Mouse (Mus musculus) kidney, embryonic 15.5 days (tissue): ENCODE data around the gene Nckap5. TPM values are rescaled to one million over a fixed set of nuclear protein-coding genes. Genes with fewer than 3 reads are reported as not detected.

Experiments used
- ATAC-seq: fragments of 200-750 bp; cut with Nextera tagmentation; replicated peaks from 2 replicates; pipeline ENCODE4 v1.8.0; 2017; ENCODE audit warnings: moderate TSS enrichment; ENCODE audit not compliant: low FRiP score
- H3K27ac ChIP-seq: fragments of 300-500 bp; sonication (generic); 2 replicates; pipeline ENCODE4 v1.5.1; 2015; ENCODE audit warnings: mild to moderate bottlenecking, inconsistent platforms
- H3K27me3 ChIP-seq: fragments of 300-500 bp; sonication (generic); 2 replicates; pipeline ENCODE4 v1.6.1; 2015; ENCODE audit warnings: inconsistent platforms
- H3K36me3 ChIP-seq: fragments of 300-500 bp; sonication (generic); 2 replicates; pipeline ENCODE4 v1.6.1; 2015; ENCODE audit warnings: inconsistent platforms
- H3K4me1 ChIP-seq: fragments of 300-500 bp; sonication (generic); 2 replicates; pipeline ENCODE4 v1.6.1; 2015; ENCODE audit warnings: inconsistent platforms
- H3K4me2 ChIP-seq: fragments of 300-500 bp; sonication (generic); 2 replicates; pipeline ENCODE4 v1.6.1; 2015; ENCODE audit warnings: moderate library complexity, mild to moderate bottlenecking, inconsistent platforms
- H3K4me3 ChIP-seq: fragments of 300-500 bp; sonication (generic); replicated peaks from 2 replicates; pipeline ENCODE4 v1.5.1; 2015; ENCODE audit warnings: mild to moderate bottlenecking, inconsistent platforms
- H3K9ac ChIP-seq: fragments of 300-500 bp; sonication (generic); 2 replicates; pipeline ENCODE4 v1.6.1; 2015; ENCODE audit warnings: mild to moderate bottlenecking, inconsistent platforms
- H3K9me3 ChIP-seq: fragments of 300-500 bp; sonication (generic); replicated peaks from 2 replicates; pipeline ENCODE4 v1.6.1; 2016; ENCODE audit warnings: inconsistent platforms
- WGBS: fragments of 180-500 bp; shearing (Covaris S2); methylation state at CpG from one replicate; pipeline ENCODE4 v1.1.7; 2015; ENCODE audit warnings: mixed read lengths; 5-methylcytosine and 5-hydroxymethylcytosine counted together
- polyA plus RNA-seq: library from polyadenylated mRNA; unstranded; fragments of >200 nt; fragmentation: Nextera tagmentation; extraction: Ambion mirVana; gene quantifications from 2 replicates; pipeline ENCODE4 v1.2.1, GENCODE M21; 2015

The Nckap5 gene
- polyA plus RNA-seq, 1 experiment from 2014 or later: 4.4 TPM

- 5% methylated on average over 30 of the region's 30 CpGs for WGBS
- peaks cover 31% of the 10 kb centered on the region for H3K4me1 ChIP-seq
Observed at GRCm38 (mm10) chr1:125912601-125913600, 917.7 kb downstream of the Nckap5 start, which contains the start of gene Lypd1. Lypd1 (minus strand) TSS chr1:125913101.

DNA sequence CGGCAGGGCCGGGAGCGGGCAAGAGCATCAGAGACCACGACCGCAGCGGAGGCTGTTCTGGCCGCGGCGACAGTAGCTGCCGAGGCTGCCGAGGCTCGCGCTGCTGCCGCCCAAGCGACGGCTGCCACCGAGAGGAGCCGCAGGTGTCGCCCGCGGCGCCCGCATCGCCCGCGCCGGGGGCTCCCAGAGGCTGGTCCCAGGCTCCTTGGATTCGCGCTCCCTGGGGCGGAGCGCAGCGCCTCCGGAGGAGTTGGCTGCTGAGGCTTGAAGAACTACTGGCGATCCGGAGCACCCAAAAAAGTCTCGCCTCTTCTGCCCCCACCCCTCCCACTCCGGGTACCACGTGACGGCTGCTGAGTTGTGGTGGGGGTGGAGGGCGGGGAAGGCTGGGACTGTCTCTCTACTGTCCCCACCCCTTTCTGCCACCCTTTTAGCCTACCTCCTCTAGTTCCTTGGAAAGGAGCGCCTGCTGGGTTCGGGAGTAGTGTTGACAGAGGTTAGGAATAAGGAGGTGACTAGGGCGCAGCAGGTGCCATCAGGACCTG, 918.6 kb downstream of the Nckap5 start:
- Histone ChIP-seq H3K4me2 (peak overlapping the region; percentile 83), H3K36me3 (no peaks in the 10 kb centered on the region), H3K9ac (no peak overlapping the region), H3K27ac (no peak overlapping the region), H3K4me3 (peak overlapping the region; percentile 45), H3K27me3 (peaks cover 55% of the 10 kb centered on the region), H3K9me3 (no peaks in the 10 kb centered on the region), H3K4me1 (peaks cover 31% of the 10 kb centered on the region)
- ATAC-seq: peak; percentile 68
- WGBS: under 1% methylated on average over 32 of the region's 43 CpGs

More at GRCm38 (mm10) chr1:125912601-125913600, 917.7 kb downstream of the Nckap5 start, which contains the start of gene Lypd1:
- no peak within 1 kb of the TSS for H3K27ac ChIP-seq
- ATAC-seq: no peak
- H3K9me3 ChIP-seq: no peaks in the 10 kb centered on the region
- H3K36me3 ChIP-seq: no peaks in the 10 kb centered on the region
- H3K9ac ChIP-seq: no peak within 1 kb of the TSS
- H3K4me3 ChIP-seq: peak within 1 kb of the TSS; percentile 45
- peaks cover 55% of the 10 kb centered on the region for H3K27me3 ChIP-seq
- peak within 1 kb of the TSS; percentile 83 for H3K4me2 ChIP-seq

- Histone ChIP-seq H3K9ac (no peak overlapping the region), H3K36me3 (no peaks in the 10 kb centered on the region), H3K27ac (no peak overlapping the region), H3K4me1 (peaks cover 31% of the 10 kb centered on the region), H3K9me3 (no peaks in the 10 kb centered on the region), H3K4me3 (peak overlapping the region; percentile 45), H3K4me2 (peak overlapping the region; percentile 83), H3K27me3 (peaks cover 55% of the 10 kb centered on the region)
- under 1% methylated on average over 35 of the region's 35 CpGs for WGBS
- peak; percentile 75 for ATAC-seq
Observed at GRCm38 (mm10) chr1:125911337-125911900, 919.2 kb downstream of the Nckap5 start.

DNA sequence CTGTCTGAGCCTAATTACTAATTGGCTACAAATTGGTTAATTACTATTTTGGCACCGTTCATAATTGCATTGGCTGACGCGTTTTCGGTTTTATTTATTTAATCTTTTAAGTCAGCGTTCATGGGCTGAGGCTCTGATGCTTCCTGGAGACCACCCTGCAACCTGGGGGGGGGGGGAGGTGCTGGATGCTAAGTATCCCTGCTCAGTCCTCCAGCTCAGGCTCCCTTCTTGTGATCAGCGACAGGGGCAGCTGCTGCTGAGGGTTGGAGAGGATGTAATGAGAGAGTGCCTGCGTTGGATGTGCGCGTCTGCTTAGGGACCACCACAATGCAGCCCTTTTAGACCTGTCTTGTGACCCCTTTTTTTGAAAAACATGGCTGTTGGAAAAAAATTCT, 919.7 kb downstream of the Nckap5 start:
- H3K9ac ChIP-seq: no peak overlapping the region
- peaks cover 31% of the 10 kb centered on the region for H3K4me1 ChIP-seq
- H3K9me3 ChIP-seq: no peaks in the 10 kb centered on the region
- peak overlapping the region; percentile 45 for H3K4me3 ChIP-seq
- H3K27me3 ChIP-seq: peaks cover 55% of the 10 kb centered on the region
- peak; percentile 38; the same call in 1 of the 2 replicates for ATAC-seq
- H3K4me2 ChIP-seq: peak overlapping the region; percentile 83
- 2% methylated on average over 9 of the region's 9 CpGs for WGBS
- H3K36me3 ChIP-seq: no peaks in the 10 kb centered on the region
- no peak overlapping the region for H3K27ac ChIP-seq

- Histone ChIP-seq H3K4me2 (peak overlapping the region; percentile 83), H3K4me1 (peaks cover 31% of the 10 kb centered on the region), H3K27ac (no peak overlapping the region), H3K4me3 (peak overlapping the region; percentile 45), H3K36me3 (no peaks in the 10 kb centered on the region), H3K9me3 (no peaks in the 10 kb centered on the region), H3K9ac (no peak overlapping the region), H3K27me3 (peaks cover 51% of the 10 kb centered on the region)
- 3% methylated on average over 14 of the region's 14 CpGs for WGBS
- peak; percentile 54 for ATAC-seq
Observed at GRCm38 (mm10) chr1:125910211-125910870, 920.3 kb downstream of the Nckap5 start.

DNA sequence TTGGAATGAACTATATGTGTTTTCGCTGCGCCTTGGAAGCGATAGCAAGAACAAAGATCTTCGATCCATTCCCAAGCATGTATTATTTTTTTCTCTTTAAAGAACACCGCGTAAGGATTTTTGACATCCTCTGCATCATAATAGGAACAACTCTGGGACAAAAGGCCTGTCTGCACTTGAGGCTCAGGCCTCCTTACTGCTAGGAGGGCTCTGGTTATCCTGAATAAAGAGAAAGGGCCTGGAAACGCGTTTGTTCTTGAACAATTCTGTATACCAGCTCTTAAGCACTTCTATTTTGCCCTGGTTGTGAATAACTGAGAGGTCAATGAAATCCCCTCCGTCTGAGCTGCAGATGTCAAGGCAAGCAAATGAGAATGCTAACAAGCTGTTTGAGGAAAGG, 937.4 kb downstream of the Nckap5 start:
- H3K36me3 ChIP-seq: no peaks in the 10 kb centered on the region
- no peaks in the 10 kb centered on the region for H3K27me3 ChIP-seq
- no peak overlapping the region for H3K4me3 ChIP-seq
- no peaks in the 10 kb centered on the region for H3K4me1 ChIP-seq
- no peaks in the 10 kb centered on the region for H3K9me3 ChIP-seq
- ATAC-seq: no peak
- no peak overlapping the region for H3K27ac ChIP-seq
- no peak overlapping the region for H3K9ac ChIP-seq
- 91% methylated on average over 9 of the region's 9 CpGs for WGBS
- H3K4me2 ChIP-seq: no peak overlapping the region

GRCm38 (mm10) chr1:125870056-125870455, 960.5 kb downstream of the Nckap5 start:
- ATAC-seq: no peak
- Histone ChIP-seq H3K4me3 (no peak overlapping the region), H3K36me3 (no peaks in the 10 kb centered on the region), H3K27ac (no peak overlapping the region), H3K27me3 (no peaks in the 10 kb centered on the region), H3K9ac (no peak overlapping the region), H3K4me1 (no peaks in the 10 kb centered on the region), H3K9me3 (no peaks in the 10 kb centered on the region), H3K4me2 (no peak overlapping the region)
- 56% methylated on average over 7 of the region's 7 CpGs for WGBS
